Mouse (Mus musculus) thymus, adult 2 months (tissue): ENCODE measurements around the gene Ltk.

ENCODE experiments used
- CTCF ChIP-seq: fragments of 200-500 bp; IDR thresholded peaks from 2 replicates; pipeline ENCODE4 v1.5.1; 2012; ENCODE audit warnings: mild to moderate bottlenecking, control low read depth, low read length, moderate library complexity, borderline replicate concordance; ENCODE audit not compliant: control insufficient read depth, poor library complexity, insufficient read depth; ENCODE audit errors: extremely low read depth
- POLR2A ChIP-seq: fragments of 200-500 bp; IDR thresholded peaks from 2 replicates; pipeline ENCODE4 v1.6.1; 2012; ENCODE audit warnings: mild to moderate bottlenecking, low read length, control low read depth, moderate library complexity; ENCODE audit not compliant: control insufficient read depth, poor library complexity, insufficient read depth; ENCODE audit errors: extremely low read depth

- TF ChIP-seq CTCF (no peak), POLR2A (peak; percentile 64)
Measured at GRCm38 (mm10) chr2:119741581-119742411, 18.4 kb downstream of the Ltk start, which contains the start of gene Itpka.
